Mouse (Mus musculus) limb, embryonic 10.5 days (tissue): ENCODE data around the gene Gpr55. TPM values are rescaled to one million over a fixed set of nuclear protein-coding genes. Genes with fewer than 3 reads are reported as not detected.

ENCODE experiments used
- DNase-seq: peaks from one replicate; pipeline ENCODE4 v3.0.0-alpha.2; 2017; ENCODE audit warnings: low spot score
- H3K27ac ChIP-seq: fragments of 300-500 bp; sonication (generic); 2 replicates; pipeline ENCODE4 v1.5.1; 2016; ENCODE audit warnings: mild to moderate bottlenecking
- H3K27me3 ChIP-seq: fragments of 300-500 bp; sonication (generic); 2 replicates; pipeline ENCODE4 v1.6.1; 2016; ENCODE audit warnings: low read depth, mild to moderate bottlenecking; ENCODE audit not compliant: poor library complexity, severe bottlenecking
- H3K36me3 ChIP-seq: fragments of 300-500 bp; sonication (generic); 2 replicates; pipeline ENCODE4 v1.6.1; 2016; ENCODE audit warnings: mild to moderate bottlenecking, moderate library complexity
- H3K4me1 ChIP-seq: fragments of 300-500 bp; sonication (generic); 2 replicates; pipeline ENCODE4 v1.6.1; 2016
- H3K4me3 ChIP-seq: fragments of 300-500 bp; sonication (generic); 2 replicates; pipeline ENCODE4 v1.5.1; 2016; ENCODE audit warnings: mild to moderate bottlenecking, moderate library complexity
- H3K9me3 ChIP-seq: fragments of 300-500 bp; sonication (generic); replicated peaks from 2 replicates; pipeline ENCODE4 v1.6.1; 2016; ENCODE audit warnings: mild to moderate bottlenecking
- WGBS: fragments of 180-500 bp; shearing (Covaris S2); methylation state at CpG from one replicate; pipeline ENCODE4 v1.1.7; 2016; 5-methylcytosine and 5-hydroxymethylcytosine counted together
- polyA plus RNA-seq: library from polyadenylated mRNA; unstranded; fragments of >200 nt; fragmentation: Nextera tagmentation; extraction: Ambion mirVana; gene quantifications from 2 replicates; pipeline ENCODE4 v1.2.1, GENCODE M21; 2016

Gpr55 gene
- polyA plus RNA-seq, 1 experiment from 2014 or later, result not detected

DNA sequence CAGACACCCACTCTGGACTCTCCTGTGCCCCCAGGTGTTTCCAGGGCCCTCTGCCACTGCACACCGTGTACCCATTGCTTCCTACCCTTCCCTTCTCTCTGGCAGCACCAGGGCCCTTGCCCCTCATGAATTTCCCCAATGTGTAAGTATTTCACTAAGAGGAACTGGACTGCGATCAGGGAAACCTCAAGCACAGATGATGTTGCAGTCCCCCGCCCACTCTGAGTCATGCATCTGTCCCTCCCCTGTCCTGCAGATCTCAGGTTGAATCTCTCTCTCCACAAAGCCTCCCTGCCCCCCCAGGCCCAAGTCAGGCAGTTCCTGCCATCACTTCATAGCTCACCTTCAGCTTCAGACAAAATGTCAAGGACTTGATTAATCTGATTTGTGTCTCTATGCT, 16.9 kb upstream of the Gpr55 start:
- no peaks in the 10 kb centered on the region for H3K4me1 ChIP-seq
- H3K9me3 ChIP-seq, result no peaks in the 10 kb centered on the region
- no peak overlapping the region for H3K27ac ChIP-seq
- no peaks in the 10 kb centered on the region for H3K27me3 ChIP-seq
- H3K36me3 ChIP-seq, result no peaks in the 10 kb centered on the region
- 85% methylated on average over 3 of the region's 3 CpGs for whole genome bisulfite sequencing
- no peak overlapping the region for H3K4me3 ChIP-seq
- no peak for DNase-seq

DNA sequence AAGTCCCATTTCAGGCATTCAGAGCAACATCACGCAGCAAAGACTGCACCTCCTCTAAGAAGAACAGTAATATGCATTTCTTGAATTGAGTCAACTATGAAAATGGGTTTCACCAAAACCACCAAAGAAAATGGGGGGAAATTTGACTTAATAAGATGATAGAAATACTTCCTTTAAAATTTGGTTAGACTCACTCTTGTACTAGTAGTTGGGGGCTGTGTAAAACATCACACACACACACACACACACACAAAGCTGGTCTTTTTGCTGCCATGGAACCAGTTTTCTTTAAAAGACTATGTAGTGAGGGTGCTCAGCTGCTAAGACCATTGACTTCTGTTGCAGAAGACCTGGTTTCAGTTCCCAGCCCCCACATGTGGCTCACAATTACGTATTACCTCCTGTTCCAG, 12.7 kb upstream of the Gpr55 start:
- no peak for DNase-seq
- H3K27me3 ChIP-seq, result no peaks in the 10 kb centered on the region
- H3K4me1 ChIP-seq, result no peaks in the 10 kb centered on the region
- H3K9me3 ChIP-seq, result no peaks in the 10 kb centered on the region
- H3K36me3 ChIP-seq, result no peaks in the 10 kb centered on the region
- 90% methylated on average over 2 of the region's 2 CpGs for WGBS
- no peak overlapping the region for H3K4me3 ChIP-seq
- no peak overlapping the region for H3K27ac ChIP-seq

DNA sequence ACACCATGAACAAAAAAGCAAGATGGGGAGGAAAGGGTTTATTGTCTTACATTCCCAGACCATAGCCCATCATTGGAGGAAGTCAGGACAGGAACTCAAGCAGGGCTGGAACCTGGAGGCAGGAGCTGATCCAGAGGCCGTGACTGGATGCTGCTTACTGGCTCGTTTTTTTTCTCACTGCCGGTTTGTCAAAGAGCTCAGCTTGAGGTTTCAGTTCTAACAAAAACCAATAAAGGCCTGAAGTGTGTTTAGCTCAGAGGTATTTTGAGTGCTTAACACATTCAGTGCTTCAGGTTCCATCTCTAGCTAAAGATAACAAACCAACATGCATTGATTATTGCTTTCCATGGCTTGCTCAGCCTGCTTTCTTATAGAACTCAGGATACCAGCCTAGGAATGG, 11.5 kb upstream of the Gpr55 start:
- H3K9me3 ChIP-seq, result no peaks in the 10 kb centered on the region
- H3K27ac ChIP-seq, result no peak overlapping the region
- WGBS, result 80% methylated on average over 3 of the region's 3 CpGs
- H3K36me3 ChIP-seq, result no peaks in the 10 kb centered on the region
- no peaks in the 10 kb centered on the region for H3K4me1 ChIP-seq
- no peaks in the 10 kb centered on the region for H3K27me3 ChIP-seq
- H3K4me3 ChIP-seq, result no peak overlapping the region
- DNase-seq, result no peak

DNA sequence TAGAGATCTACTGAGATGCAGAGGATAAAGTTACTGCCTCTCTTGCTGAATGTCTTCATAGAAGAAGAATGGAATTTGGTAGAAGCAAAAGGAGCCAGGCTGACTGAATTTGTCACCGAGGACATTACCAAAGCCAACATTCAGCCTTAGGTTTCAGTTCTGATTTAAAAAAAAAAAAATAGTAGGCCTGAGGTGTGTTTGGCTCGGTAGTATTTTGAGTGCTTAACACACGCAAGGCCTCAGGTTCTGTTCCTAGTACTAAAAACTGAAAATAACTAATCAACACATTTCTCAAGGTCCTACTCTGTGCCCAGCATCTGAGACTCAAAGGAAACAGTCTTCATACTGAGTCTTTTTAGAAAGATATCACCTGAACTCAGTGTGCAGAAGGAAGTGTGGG, 10.3 kb upstream of the Gpr55 start:
- Histone ChIP-seq H3K27ac (no peak overlapping the region), H3K9me3 (no peaks in the 10 kb centered on the region), H3K36me3 (no peaks in the 10 kb centered on the region), H3K4me1 (no peaks in the 10 kb centered on the region), H3K4me3 (no peak overlapping the region), H3K27me3 (no peaks in the 10 kb centered on the region)
- 93% methylated on average over 3 of the region's 3 CpGs for WGBS
- no peak for DNase-seq

DNA sequence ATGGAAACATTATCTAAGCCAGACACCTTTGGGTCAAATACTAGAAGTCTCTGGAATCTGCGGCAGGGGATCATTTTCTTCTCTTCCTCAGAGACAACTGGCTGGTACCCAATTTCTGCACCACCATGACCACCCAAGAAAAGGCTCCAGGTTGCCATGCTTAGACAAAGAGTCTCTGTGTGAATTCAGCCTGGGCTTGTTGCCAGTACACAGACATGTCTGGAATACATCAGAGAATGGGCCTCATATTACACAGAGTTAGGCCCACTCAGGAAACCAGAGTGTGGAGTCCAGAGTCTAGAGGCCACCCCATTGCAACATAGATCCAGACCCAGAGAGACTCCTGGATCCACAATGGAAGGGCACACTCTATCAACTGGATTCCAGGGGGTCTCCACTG, 8.7 kb upstream of the Gpr55 start:
- no peaks in the 10 kb centered on the region for H3K36me3 ChIP-seq
- no peaks in the 10 kb centered on the region for H3K4me1 ChIP-seq
- DNase-seq, result no peak
- no peak overlapping the region for H3K27ac ChIP-seq
- WGBS, result 93% methylated on average over 1 of the region's 1 CpGs
- H3K4me3 ChIP-seq, result no peak overlapping the region
- no peaks in the 10 kb centered on the region for H3K27me3 ChIP-seq
- H3K9me3 ChIP-seq, result no peaks in the 10 kb centered on the region

DNA sequence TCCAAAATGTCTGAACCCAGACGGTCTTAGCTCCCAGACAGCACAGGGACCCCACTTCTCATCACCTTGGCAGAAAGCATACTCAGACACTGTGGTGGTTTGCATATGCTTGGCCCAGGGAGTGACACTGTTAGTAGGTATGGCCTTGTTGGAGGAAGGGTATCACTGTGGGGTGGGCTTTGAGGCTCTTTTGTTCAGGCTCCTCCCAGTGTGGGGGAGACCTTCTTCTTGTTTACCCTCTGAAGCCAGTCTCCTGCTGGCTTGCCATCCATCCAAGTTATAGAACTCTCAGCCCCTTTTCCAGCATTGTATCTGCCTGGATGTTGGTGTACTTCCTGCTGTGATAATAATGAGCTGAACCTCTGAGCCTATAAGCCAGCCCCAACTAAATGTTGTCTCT, 8.3 kb upstream of the Gpr55 start:
- no peaks in the 10 kb centered on the region for H3K27me3 ChIP-seq
- no peaks in the 10 kb centered on the region for H3K36me3 ChIP-seq
- H3K4me1 ChIP-seq, result no peaks in the 10 kb centered on the region
- no peaks in the 10 kb centered on the region for H3K9me3 ChIP-seq
- no peak for DNase-seq
- WGBS, result 79% methylated on average over 1 of the region's 1 CpGs
- no peak overlapping the region for H3K4me3 ChIP-seq
- no peak overlapping the region for H3K27ac ChIP-seq

DNA sequence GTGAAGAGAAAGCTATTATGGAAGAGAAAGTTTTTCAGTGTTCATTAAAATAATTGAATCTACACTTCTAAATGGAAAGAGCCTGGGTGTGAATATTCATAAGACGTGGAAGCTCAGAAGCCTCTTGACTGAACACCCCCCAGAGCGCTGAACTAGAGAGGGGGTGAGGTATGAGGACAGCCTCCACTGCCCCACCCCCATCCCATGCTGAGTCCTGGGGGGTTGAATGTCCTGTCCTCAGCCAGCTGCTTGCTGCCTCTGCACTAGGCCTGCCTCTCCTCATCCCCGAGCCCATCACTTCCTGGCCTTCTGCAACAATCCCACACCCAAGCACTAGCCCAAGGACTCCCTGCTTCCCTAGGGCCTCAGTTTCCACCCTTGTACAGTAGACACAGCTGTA, 5.0 kb upstream of the Gpr55 start:
- DNase-seq, result no peak
- H3K4me1 ChIP-seq, result no peaks in the 10 kb centered on the region
- no peaks in the 10 kb centered on the region for H3K36me3 ChIP-seq
- H3K27ac ChIP-seq, result no peak overlapping the region
- 84% methylated on average over 3 of the region's 3 CpGs for WGBS
- H3K9me3 ChIP-seq, result no peaks in the 10 kb centered on the region
- H3K4me3 ChIP-seq, result no peak overlapping the region
- H3K27me3 ChIP-seq, result no peaks in the 10 kb centered on the region

DNA sequence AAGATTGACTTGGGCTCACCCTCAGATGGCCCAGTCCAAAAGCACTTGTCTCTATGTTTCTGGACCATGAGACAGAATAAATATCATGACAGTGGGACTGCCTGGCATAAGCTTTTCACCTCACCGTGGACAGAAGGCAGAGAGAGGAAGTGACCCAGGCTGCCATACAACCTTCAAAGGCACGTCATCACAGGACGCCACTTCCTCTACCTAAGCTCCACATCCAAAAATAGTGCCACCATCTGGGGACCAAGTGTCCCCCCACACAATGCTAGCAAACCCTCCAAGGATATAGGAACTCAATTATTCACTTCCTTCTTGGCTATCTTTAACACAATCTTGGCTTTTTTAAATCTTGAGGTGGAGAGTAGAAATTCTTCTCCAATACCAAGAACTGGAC, 1.3 kb upstream of the Gpr55 start:
- 76% methylated on average over 3 of the region's 3 CpGs for WGBS
- H3K9me3 ChIP-seq, result no peaks in the 10 kb centered on the region
- no peak overlapping the region for H3K27ac ChIP-seq
- H3K4me3 ChIP-seq, result no peak overlapping the region
- H3K27me3 ChIP-seq, result no peaks in the 10 kb centered on the region
- no peak for DNase-seq
- H3K4me1 ChIP-seq, result no peaks in the 10 kb centered on the region
- H3K36me3 ChIP-seq, result no peaks in the 10 kb centered on the region

DNA sequence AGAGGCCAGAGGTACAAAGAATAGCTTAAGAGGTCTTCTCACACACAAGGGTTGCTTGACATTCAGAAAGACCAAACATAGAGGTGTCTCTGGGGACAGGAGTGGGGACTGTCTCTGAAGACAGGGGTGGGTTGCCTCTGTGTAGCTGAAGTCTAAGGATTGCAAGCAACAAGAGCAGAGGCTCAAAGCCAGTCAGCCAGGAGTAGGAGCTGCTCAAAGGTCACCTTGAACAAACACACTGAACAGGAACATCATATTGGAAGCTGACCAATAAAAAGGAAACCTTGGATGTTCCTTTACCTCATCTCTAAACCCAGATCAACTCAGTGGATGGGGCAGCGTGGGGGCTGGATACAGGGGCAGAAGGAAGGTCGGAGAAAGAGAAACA, 924 bp downstream of the Gpr55 start:
- H3K9me3 ChIP-seq, result no peaks in the 10 kb centered on the region
- no peak overlapping the region for H3K4me3 ChIP-seq
- no peaks in the 10 kb centered on the region for H3K4me1 ChIP-seq
- WGBS, result 78% methylated on average over 2 of the region's 2 CpGs
- H3K27ac ChIP-seq, result no peak overlapping the region; the same call in 1 of the 2 replicates
- H3K36me3 ChIP-seq, result no peaks in the 10 kb centered on the region
- no peaks in the 10 kb centered on the region for H3K27me3 ChIP-seq
- no peak for DNase-seq

DNA sequence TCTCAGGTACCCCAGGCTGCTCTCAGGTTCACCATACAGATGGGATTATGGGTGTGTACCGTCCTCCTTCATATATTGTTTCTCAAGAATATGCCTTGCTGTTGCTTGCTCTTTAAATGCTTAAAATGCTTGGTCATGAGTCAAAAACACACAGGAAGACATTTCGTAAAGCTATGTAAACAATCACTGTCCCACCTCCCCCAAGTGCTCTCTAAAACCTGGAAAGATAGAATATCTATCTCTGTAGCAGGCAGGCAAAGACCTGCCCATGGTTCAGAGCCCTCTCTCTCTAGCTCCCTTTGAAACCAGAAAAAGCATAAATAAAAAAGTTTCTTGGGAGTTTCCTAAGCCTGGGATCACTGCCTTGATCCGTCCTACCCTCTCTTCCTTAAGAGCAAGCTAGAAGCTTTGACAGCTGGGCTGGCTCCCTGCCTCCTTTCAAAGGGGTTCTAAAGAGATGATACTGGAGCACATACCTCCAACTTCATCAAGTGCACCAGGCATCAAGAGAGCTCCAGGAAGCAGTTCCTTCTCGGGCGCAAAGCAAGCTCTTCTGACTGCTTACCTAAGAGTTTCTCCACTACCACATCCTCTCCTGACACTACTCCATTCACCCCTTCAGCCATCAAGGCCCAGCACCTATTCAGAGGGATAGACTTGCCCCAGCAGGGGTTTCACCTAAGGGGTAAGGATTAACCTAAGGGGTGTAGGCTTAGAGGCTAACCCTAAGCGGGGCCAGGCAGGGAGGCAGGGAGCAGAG, 1.5 kb downstream of the Gpr55 start:
- H3K4me3 ChIP-seq, result no peak overlapping the region
- WGBS, result 79% methylated on average over 6 of the region's 6 CpGs
- no peak for DNase-seq
- H3K4me1 ChIP-seq, result no peaks in the 10 kb centered on the region
- H3K36me3 ChIP-seq, result no peaks in the 10 kb centered on the region
- no peaks in the 10 kb centered on the region for H3K9me3 ChIP-seq
- no peaks in the 10 kb centered on the region for H3K27me3 ChIP-seq
- H3K27ac ChIP-seq, result no peak overlapping the region; the same call in 1 of the 2 replicates

DNA sequence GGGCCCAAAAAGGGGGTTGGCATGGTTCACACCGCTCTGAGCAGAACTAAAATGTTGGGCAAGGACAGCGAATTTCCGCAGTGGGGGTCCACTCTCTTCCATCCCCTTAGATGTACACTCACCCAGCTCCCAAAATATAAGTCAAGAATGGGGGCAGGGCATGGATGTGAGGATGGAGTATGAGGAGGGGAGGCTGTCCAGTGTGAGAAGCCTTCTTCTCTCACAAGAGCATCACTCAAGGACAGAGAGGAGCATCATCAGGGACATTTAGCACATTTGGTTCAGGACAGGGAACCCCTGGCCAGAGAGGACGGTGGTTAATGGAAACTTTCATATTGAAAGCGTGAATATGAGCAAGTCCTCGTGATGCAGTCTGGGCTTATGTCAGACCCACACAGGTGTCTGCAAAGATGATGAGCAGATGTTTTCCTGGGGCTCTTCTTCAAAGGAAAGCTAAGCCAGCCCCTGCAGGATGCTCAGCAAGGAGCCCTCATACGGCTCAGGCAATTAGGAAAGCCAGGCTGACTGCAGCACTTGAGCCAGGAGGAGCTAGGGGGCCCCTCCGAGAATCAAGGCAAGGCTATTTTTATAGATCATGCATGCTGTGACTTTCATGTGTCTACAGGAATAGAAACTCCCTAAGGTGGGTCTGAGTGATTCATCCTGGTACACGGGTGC, 2.7 kb downstream of the Gpr55 start:
- H3K27ac ChIP-seq, result no peak overlapping the region
- no peaks in the 10 kb centered on the region for H3K27me3 ChIP-seq
- H3K4me3 ChIP-seq, result no peak overlapping the region
- no peaks in the 10 kb centered on the region for H3K9me3 ChIP-seq
- no peaks in the 10 kb centered on the region for H3K4me1 ChIP-seq
- DNase-seq, result no peak
- no peaks in the 10 kb centered on the region for H3K36me3 ChIP-seq
- WGBS, result 52% methylated on average over 9 of the region's 9 CpGs

DNA sequence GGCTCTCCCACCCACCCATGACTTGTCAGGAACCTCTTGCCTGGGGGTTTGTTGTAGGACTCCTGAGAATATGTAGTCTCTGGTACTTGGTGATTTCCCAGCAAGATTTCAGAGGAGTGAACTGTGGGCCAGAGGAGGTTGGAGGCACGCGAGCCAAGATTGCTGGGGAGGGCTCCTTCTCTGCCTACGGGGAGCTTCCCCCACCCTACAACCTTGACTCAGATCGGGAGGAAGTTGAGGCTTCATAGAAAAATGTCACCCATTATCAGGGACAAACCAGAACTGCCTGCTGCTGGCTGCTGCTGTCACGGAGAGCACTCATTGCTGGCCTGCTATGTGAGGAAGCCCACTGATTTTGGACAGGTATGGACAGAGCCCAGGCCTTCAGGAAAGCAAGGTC, 3.5 kb downstream of the Gpr55 start:
- 78% methylated on average over 5 of the region's 5 CpGs for WGBS
- DNase-seq, result no peak
- H3K27me3 ChIP-seq, result no peaks in the 10 kb centered on the region
- no peaks in the 10 kb centered on the region for H3K9me3 ChIP-seq
- H3K36me3 ChIP-seq, result no peaks in the 10 kb centered on the region
- no peak overlapping the region for H3K27ac ChIP-seq
- H3K4me1 ChIP-seq, result no peaks in the 10 kb centered on the region
- H3K4me3 ChIP-seq, result no peak overlapping the region

DNA sequence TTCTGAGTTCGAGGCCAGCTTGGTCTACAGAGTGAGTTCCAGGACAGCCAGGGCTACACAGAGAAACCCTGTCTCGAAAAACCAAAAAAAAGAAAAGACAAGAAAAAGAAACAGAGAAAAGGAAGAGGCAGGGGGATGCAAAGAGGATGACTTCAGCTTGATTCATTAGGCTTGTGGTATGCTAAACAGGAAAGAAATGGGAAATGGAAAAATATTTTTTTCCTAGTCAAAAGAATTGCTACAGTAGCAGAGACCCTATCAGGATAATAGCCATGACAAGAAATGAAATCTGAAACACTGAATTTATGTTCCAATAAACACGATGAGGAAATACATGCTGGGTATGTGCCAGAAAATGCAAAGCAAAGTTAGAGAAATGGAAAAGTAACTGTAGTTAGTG, 5.7 kb downstream of the Gpr55 start:
- Histone ChIP-seq H3K27me3 (no peaks in the 10 kb centered on the region), H3K36me3 (no peaks in the 10 kb centered on the region), H3K4me1 (no peaks in the 10 kb centered on the region), H3K9me3 (no peaks in the 10 kb centered on the region), H3K4me3 (no peak overlapping the region), H3K27ac (no peak overlapping the region)
- DNase-seq, result no peak
- 82% methylated on average over 3 of the region's 3 CpGs for WGBS
